Mouse (Mus musculus) ES-E14 (cell line): ENCODE measurements around the gene Emc1.

Experiments used
- HCFC1 ChIP-seq: IDR thresholded peaks from 2 replicates; pipeline ENCODE4 v1.6.1; 2012; ENCODE audit warnings: low read length, inconsistent platforms, borderline replicate concordance; ENCODE audit not compliant: insufficient read depth
- MAFK ChIP-seq: IDR thresholded peaks from 2 replicates; pipeline ENCODE4 v1.6.1; 2014; ENCODE audit warnings: mild to moderate bottlenecking, low read depth, low read length, inconsistent platforms; ENCODE audit not compliant: insufficient read depth

DNA sequence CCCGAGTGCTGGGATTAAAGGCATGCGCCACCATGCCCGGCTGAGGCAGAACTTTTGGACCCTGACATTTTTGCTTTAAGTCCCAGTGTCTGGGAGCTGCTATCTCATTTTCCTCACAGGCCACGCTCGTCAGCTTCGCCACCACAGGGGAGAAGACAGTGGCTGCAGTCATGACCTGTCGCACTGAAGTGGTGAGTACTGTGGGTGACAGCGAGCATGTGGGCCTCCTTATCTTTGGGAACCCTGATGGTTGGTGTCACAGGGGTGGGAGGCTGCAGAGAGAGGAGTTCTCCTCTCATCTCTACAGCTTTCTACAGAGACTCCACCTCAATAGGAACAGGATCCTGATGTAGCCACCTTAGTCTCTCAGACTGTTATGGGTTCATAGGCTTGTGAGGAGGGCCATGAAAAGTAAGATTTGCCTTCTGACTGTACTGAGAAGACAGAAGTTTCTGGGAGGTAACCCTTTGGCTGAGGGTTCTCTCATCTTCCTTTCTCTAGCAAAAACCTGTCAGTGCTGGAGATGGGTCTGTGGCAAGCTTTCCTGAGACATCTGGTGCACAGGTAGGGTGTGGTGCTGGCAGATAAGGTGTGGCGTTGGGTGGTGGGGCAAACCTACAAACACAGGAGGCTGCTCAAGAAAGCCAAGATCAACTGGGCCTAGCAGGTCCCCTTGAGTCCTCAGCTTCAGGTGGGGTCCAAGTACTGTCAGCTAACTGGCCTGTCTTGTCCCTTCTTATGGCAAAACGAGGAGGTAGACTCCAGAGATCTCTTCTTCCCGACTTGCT lies 8.6 kb downstream of the Emc1 start:
- no peak for TF ChIP-seq MAFK
- no peak for TF ChIP-seq HCFC1
